Mouse (Mus musculus) left cerebral cortex, adult 2 months (tissue): ENCODE measurements around the gene Usp38. TPM values are rescaled to one million over a fixed set of nuclear protein-coding genes. Genes with fewer than 3 reads are reported as not detected.

ENCODE experiments used
- DNase-seq, 2 experiments: peaks; one replicate each; pipeline ENCODE4 v3.0.0; 2021 to 2022; ENCODE audit warnings: low spot score in 2 of 2, mixed read lengths in 1 of 2; ENCODE audit errors: extremely low spot score in 1 of 2
- H3K27ac ChIP-seq: fragments of 200-600 bp; 2 replicates; pipeline ENCODE4 v1.8.1; 2022
- H3K4me3 ChIP-seq: fragments of 200-600 bp; 2 replicates; pipeline ENCODE4 v1.8.1; 2022
- CTCF ChIP-seq: fragments of 200-600 bp; IDR thresholded peaks from 2 replicates; pipeline ENCODE4 v1.8.1; 2022; ENCODE audit warnings: antibody characterized with exemption, mild to moderate bottlenecking, moderate library complexity
- intact Hi-C: fragments of 180-260 bp; cut with DNase I; formaldehyde crosslinking; loops from one replicate; pipeline ENCODE4 v1.15.1; 2025
- total RNA-seq, 2 experiments: library from RNA; stranded (reverse); gene quantifications; 2 replicates each; pipeline ENCODE4 v1.2.3; 2021

Usp38 gene
- total RNA-seq, 2 experiments from 2014 or later, result 23.0 to 24.3 TPM

DNA sequence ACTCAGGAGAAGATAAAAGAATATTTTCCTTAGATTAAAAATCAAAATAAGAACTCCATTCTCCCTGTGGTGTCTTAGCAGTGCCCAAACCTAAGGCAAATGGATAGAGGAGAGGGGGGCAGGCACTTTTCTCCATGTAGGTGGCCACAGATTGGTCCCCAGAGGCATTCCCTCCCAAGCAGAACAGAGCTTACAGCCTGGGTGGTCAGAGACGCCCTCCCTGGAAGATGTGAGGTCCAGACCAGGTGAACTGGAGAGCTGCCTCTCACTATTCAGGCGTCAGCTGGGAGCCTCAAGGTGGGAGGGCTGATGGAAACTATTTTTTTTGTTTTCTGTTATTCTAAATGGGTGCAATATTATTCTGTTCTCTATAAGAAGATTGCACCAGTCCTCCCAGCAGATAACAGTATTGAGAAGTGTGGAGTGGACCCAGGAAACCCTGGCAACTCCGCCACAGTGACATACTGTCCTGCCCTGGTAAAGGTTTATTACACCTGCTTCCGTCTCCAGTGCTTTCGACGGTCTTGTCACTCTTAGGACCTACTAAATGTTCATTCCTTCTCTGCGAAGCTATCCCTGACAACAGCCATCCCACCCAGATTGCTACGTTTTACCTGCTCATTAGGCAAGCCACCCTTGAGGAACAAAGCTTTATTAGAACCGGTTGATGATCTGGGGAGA, 55.0 kb downstream of the Usp38 start:
- DNase-seq, result no peak
- Histone ChIP-seq H3K27ac (no peak overlapping the region), H3K4me3 (no peak overlapping the region)
- TF ChIP-seq CTCF, result no peak
- intact Hi-C loops, result no loop called here

DNA sequence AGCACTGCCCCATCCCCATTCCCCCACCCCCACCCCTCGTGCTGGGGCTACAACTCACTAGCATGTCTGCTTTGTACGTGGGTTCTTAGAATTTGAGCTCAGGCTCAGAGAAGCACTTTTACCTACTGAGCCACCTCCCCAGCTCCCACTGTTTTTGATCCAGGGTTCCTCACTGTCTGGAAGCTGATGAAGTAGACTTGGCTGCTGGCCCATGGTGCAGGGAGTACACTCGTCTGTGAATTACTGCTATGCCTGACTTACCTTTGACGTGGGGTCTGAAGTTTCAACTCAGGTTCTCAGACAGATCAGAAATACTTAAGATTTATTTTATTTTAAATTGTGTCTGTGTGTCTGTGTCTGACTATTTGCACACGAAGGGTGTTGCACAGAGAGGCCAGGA, 57.0 kb downstream of the Usp38 start:
- H3K27ac ChIP-seq, result no peak overlapping the region
- no peak for DNase-seq
- no peak overlapping the region for H3K4me3 ChIP-seq
- intact Hi-C loops, result no loop called here
- TF ChIP-seq CTCF, result no peak

DNA sequence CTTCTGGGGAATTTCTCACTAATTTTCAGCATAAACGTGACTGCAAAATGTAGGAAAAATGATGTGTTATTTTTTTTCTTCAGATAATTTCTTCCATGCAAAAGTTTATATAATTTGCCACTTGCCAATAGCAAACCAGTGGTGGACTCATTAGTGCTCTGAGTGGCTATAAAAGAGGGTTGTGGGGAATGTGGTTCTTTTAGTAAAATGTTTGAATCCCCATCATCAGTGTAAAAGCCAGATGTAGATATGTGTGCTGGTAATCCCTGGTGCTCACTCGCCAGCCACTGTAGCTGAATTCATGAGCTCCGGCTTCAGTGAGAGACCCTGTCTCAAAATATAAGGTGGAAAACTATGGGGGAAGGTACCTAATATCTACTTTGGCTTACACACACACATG, 61.8 kb downstream of the Usp38 start:
- no peak for DNase-seq
- no peak overlapping the region for H3K27ac ChIP-seq
- intact Hi-C loops, result no loop called here
- TF ChIP-seq CTCF, result no peak
- H3K4me3 ChIP-seq, result no peak overlapping the region

DNA sequence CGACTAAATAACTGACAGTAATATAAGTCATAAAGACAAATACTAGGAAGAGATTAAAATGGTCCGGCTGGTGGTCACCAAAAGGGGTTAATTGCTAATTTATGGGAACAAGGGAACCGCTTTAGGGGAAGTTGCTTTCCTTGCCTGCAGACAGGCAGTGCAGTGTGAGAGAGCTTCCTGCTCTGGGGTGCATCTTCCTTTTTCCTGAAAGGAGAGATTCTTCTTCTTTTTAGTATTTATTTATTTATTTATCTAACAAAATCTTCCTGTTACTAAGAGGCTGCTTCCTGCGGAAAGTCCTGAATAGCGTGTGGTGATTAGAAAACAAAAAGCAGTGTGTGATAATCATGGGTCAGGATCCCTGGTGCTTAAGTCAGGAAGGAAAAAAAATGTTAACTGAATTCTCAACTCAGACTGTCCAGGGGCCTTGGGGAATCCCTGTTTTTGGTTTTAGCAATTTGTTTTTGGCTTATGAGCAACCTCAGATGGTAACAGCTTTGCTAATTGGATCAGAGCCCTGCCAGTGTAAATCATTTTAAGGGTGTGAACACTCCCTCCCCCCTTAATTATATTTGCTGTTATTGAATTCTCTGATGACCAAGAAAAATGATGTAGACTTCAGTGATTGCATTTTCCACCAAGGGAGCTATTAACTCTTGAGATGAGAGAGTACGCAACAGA, 62.4 kb downstream of the Usp38 start:
- TF ChIP-seq CTCF, result no peak
- no peak overlapping the region for H3K4me3 ChIP-seq
- no peak overlapping the region for H3K27ac ChIP-seq
- DNase-seq, result no peak
- intact Hi-C loops, result no loop called here

DNA sequence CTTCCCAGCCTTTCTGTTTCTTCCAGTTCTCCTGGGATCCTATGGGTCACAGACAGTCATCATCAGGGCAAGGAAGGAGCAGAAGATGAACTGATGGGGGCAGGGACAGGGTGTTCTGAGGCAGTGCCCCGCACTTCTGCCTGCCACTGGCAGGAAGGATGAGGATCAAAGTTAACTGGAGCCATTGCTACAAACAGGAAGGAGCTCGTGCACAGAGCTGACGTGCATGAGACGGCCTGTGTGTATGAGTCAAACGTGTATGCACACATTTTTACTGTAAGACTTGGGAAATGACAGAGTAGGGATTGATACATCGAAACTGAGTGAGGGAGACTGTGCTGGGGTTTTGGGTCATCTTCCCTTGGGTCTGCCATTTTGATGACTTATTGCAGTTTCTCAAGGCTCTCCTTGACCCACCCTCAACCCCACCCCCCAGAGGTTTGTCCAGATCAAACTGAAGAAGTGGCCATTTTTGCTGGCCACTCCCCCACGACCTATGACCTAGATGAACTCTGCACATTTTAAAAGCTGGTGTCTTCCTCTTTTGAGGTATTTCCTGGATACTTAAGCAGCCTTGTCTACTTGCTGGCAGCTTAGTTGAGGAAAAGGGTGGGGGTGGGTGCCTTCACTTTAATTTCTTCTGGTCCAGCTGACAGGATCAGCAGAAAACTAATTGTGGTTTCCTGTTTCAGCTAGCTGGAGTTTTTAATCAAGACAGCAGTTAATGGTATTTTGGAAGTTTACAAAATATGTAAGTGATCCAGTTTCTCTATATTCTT, 66.1 kb downstream of the Usp38 start:
- DNase-seq, result no peak
- TF ChIP-seq CTCF, result no peak
- intact Hi-C loops, result no loop called here
- H3K27ac ChIP-seq, result no peak overlapping the region
- no peak overlapping the region for H3K4me3 ChIP-seq

DNA sequence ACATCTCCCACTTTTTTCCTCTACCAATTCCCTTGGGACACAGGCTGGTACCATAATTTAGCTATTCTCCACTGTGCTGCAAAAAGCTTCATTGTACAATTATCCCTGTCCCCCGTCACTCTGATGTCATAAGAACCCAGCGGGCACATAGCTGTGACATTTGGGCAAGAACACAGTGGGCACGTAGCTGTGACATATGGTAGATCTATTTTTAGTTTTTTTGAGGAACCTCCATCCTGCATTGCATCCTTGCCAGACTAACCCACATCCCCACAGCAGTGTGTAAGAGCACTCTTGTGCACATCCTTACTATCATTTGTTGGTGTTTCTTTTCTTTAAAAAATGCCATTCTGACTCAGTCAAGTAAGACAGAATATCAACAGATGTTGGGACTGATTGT, 71.0 kb downstream of the Usp38 start:
- no peak overlapping the region for H3K27ac ChIP-seq

DNA sequence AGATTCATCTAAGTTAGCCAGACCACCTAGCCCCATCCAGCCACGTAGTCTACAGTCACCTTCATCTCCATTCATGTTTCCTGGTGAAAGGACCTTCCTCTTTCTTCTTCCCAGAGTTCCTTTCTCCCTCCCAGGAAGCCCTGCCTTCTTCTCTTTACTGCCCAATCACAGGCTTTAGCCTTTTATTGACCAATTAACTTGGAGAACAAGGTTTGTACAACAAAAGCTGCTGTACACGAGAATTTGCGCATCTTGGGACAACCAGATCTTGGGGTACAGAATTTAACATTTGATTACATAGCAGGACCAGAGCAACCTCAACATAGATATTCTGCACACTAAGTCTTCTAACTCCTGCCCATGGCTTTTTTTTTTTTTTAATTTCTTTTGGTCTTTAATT, 73.1 kb downstream of the Usp38 start:
- Histone ChIP-seq H3K27ac (no peak overlapping the region), H3K4me3 (no peak overlapping the region)
- intact Hi-C loops, result no loop called here
- TF ChIP-seq CTCF, result no peak
- no peak for DNase-seq

More for the DNA sequence above, 71.0 kb downstream of the Usp38 start:
- DNase-seq, result no peak
- no peak for TF ChIP-seq CTCF
- H3K4me3 ChIP-seq, result no peak overlapping the region
- intact Hi-C loops, result no loop called here

DNA sequence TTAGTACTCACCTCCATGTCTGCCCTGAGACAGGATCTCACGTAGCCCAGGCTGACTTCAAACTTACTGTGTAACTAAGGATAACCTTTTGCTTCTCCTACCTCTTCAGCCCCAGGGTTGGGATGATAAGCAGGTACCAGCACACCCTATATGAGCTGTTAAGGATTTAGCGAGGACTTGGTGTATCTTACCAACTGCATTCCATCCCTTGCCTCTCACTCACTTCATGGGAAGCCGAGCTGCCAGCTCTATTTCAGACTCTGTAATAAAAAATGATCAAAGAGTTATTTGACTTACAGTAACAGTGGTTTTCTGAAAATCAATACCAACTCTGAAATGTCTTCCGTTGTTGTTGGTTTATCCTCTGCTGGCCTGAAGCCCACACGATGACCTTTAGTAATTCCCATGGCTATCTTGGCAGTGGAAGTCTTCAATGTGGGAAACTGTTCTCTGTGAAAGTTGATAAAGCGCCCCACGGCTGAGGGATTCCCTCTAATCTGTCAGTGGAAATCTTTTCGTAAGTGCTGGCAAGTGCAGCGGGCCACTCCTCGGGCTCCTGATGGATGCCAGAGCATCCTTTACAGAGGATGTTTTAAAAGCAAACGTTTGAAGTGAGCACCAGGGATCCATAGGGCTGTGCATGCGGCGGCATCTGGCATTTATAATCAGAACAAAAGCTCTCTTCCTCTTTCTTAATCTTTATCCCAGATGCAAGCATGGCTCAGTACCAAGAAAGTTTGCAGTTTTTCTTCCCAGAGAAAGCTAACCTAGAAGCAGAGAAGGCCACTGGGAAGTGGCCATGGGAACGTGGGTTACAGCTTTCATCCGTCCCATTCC, 76.7 kb downstream of the Usp38 start:
- no peak for TF ChIP-seq CTCF
- intact Hi-C loops, result no loop called here

More for the DNA sequence above, 76.7 kb downstream of the Usp38 start:
- DNase-seq, result no peak
- H3K4me3 ChIP-seq, result no peak overlapping the region
- H3K27ac ChIP-seq, result no peak overlapping the region

Other genes with a start within 250 kb of the Usp38 start
- 10 to 100 TPM; 11.4 to 13.0 TPM for gene Gab1, start 134.4 kb downstream of the Usp38 start, total RNA-seq